Mouse (Mus musculus) right cerebral cortex, adult 2 months (tissue): ENCODE results near the gene Slc6a13.

Experiments used
- DNase-seq, 2 experiments: peaks; one replicate each; pipeline ENCODE4 v3.0.0; 2021 to 2022; ENCODE audit warnings: low spot score in 2 of 2

Slc6a13 gene

DNA sequence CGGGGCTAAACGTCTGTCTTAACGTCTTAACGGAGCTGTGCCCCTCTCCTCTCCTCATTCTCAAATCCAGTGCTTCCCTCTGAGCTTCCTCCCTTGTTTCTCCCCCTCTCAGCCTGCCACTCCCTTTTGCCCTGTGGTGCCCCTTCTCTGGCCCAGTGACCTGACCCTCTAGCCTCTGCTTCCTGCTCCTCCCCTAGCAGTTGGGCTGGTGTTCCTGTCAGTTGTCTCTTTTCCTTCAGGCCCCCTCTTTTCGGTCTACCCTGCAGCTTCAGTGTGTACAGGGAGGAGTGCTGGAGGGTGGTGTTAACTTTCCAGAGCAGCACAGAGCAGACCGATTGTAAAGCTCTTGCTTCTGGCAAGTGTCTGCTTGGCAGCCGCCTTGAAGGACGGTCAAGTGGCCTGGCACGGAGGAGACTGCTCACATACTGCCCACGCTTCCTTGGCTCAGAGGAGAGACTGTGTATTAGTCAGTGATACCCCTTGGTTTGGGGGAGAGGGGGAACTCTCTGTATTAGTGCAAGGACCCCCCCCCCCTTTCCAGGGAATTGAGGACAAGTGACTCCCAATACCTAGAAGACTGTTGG is 26.6 kb downstream of the Slc6a13 start:
- DNase-seq: no peak

DNA sequence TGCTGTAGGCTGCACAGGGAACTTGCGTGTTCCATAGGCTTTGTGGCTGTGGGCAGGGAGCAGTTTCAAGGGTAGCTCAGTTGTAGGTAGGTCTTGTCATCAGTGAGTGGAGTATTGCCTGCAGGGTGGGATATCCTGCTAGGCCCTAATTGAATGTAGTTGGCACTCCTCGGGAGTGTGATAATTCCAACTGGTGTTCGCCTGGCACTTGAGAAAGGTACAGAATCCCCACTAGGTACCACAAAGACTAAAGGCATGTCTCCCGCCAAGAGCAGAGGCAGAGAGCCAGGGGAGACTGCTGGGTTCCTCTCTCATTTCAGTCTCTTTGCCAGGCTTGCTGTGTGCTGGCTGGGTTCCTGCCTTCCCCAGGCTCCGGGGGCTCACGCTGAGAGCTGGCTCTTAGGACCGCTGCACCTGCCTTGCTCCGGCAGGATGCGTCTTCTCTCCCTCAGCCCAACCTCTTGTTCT is 28.4 kb downstream of the Slc6a13 start:
- peak in 1 of 2 experiments; percentile 17 for DNase-seq

DNA sequence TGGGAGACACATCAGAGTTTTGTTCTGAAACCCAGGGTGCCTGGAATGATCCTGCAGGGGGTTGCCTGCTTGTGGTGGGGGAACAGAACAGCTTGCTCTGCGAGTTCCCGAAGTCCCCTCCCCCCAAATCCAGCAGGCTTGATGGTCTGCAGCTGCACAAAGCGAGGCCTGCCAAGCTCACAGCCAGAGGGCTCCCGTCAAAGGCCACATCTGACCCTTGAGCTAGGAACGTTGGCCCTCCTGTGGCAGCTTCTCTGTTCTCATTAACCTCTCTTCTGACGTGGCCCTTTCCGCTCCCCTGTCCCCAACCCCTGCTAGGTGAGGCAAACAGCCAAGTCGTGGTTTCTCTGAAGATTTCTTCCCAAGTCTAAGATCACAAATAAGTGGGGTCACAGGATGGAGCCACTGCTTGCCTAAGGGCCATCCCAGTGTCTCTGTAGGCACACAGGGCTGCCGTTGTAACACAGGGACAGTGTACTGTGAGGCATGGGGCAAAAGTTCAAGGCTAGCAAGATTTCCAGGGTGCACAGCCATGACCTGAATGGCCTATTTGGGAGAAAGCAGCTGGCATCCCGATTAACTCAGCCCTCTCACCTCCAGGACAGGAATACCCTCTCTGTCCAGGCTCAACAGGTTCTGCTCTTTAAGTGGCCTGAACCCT is 30.0 kb downstream of the Slc6a13 start:
- peak; percentile 6 to 16 for DNase-seq

DNA sequence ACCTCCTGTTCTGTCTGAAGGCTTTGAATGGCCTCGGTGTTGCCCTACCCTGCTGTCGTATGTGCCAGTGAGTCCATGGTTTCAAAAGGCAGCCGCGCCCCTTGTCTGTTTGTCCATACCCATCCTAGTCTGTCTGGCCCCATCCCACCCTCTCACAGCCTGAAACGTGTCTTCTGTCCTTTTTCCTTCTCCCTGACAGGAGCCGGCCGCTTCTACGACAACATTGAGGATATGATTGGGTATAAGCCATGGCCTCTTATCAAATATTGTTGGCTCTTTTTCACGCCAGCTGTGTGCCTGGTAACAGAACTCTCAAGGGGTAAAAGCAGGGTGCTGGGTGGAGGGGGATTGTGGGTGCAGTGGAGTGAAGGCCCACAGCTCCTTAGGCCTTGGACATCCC is 35.8 kb downstream of the Slc6a13 start:
- no peak for DNase-seq

DNA sequence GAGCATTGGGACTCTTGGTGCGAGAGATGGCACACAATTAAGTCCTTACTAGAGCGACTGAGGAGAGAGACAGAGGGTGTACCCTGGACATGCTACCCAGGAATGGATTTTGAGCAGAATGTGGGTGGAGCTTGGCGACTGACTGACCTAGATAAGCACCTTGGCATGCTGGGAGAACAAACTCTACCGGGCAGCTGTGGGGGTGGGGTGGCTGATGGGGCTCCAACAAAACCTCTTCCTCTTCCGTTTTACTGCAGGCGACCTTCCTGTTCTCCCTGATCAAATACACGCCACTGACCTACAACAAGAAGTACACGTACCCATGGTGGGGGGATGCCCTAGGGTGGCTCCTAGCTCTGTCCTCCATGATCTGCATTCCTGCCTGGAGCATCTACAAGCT is 36.5 kb downstream of the Slc6a13 start:
- no peak for DNase-seq

DNA sequence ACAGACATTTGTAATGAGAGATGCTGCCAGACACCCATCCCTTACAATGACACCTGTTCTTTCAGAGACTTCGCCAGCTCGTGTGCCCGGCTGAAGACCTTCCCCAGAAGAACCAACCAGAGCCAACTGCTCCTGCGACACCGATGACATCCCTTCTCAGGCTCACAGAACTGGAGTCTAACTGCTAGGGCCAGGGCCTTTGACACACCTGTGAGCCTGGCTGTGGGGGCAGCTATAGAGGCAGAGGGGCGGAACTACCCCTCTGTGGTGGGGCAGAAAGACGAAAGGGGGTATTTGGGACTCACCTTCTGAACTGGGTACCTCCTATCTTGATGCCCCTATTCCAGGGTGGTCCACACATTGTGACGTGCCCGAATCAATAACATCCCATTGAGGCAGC is 37.2 kb downstream of the Slc6a13 start:
- DNase-seq: no peak

DNA sequence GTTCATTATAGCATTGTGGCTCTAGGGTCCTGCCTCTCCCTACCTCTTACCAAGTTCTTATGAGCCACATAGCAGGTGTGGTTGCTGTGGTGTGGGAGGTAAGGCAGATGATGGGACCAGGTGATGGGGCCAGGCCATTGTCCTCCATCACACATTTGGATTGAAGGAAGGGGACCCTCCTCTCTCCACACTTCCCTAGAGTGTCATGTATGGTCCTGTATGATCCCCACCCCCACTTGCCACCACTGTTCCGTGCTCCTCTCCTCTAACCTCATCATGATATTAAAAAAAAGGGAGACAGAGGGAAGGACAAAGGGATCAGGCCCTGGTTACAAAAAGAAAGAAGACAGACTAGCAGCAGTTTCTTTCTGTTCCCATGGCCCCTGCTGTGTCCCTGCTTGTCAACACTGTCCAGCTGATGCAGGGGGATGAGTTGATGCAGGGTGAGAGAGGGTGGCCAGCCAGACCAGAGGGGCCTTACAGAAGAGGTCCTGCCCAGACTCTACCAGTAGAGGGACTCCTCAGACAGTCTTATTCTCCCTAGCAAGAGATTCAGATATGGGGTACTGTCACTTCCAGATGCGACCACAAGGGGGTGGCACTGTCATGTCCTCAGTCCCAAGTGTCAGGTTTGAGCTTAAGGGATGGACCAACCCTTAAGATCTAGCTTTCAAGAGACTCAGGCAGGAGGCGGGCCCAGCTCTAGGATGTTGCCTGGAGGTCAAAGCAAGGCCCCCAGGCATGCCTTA is 37.9 kb downstream of the Slc6a13 start:
- peak; percentile 79 to 82 for DNase-seq

DNA sequence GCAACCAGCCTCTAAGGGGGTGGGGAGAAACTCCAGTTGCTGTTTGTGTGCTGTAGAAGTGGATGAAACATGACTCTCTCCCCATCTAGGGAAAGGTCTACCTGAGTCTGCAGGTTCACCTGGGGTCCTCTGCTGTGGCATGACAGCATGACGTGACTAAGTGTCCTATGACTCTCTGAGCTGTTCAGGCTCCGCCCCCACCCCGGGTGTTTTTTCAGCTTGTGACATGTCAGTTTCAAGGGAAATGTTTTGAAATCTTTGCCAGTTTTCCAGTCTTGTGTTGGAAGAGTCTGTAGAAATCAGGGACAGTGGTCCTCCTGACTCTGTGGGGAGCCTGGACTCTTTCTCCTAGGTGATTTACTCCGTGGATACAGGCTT is 38.5 kb downstream of the Slc6a13 start:
- no peak for DNase-seq

DNA sequence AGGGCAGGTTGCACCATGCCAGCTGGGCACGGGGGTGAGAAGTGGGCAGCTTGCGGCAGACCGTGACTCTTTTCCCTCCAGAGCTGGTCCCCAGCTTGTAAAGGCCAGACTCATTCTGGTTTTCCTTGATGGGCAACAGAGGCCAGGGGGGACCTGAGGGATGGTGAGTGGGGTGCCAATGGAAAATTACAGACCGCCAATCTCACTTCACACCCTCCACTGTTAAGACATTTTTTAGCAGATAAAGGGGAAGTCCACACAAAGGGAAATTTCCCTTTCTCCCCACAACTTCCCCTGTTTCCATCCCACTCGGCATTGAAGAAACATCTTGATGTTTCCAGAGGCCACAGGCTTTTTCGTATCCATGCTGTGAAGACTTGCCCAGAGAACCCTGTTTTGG is 41.6 kb downstream of the Slc6a13 start:
- DNase-seq: no peak

DNA sequence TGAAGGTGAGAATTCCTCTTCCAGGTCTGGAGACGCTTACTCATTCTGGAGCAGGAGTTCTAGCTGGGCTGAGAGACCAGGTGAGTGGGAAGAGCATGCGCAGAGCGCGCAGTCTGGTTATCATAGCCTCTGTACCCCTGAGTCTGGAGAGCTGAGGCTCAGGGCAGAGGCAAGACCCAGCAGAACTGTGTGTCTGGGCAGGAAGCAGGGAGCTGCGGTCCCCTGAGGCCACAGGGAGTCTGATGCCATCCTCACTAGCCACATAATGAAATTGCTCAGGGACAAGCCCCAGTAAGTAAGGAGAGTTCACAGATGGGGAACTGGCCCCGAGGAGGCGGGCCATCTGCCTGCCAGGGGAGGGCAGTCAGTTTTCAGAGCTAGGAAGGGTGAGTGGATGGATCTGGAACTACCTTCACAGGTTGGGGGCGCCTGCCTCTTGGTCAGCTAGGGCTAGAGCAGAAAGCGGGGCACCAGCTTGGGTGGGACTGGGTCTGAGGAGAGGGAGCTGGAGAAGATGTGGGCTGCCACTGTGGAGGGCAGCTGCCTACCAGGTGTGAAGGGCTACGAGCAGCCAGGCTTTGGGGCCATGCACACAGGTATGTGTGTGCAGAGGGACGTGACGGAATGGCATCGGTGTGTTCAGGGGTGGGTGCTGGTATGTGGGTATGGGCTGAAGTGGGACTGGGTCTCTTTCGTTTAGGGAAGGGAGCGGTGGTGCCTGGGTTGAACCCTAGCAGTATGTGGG is 43.2 kb downstream of the Slc6a13 start, which contains the start of gene Slc6a12:
Gene Slc6a12 (plus strand): TSS at position 51 of the 745 bp plus-strand sequence.
- no peak for DNase-seq

DNA sequence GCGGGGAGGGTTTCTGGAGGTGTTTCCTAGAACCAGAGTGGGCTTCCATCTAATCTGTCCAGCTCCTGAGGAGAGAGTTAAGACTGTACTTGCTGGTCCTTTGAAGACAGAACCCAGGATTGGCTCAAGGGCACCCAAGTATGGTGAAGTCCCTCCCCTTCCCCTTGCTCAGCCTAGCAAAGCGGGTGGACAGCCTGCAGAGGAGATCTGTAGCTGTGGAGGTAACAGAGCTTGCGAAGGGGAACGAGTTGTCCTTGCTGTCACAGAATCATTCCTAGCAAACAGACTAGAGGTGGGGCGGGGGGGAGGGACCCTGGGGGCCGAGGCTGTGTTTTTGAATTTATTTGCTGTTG is 43.7 kb downstream of the Slc6a13 start:
- no peak for DNase-seq

DNA sequence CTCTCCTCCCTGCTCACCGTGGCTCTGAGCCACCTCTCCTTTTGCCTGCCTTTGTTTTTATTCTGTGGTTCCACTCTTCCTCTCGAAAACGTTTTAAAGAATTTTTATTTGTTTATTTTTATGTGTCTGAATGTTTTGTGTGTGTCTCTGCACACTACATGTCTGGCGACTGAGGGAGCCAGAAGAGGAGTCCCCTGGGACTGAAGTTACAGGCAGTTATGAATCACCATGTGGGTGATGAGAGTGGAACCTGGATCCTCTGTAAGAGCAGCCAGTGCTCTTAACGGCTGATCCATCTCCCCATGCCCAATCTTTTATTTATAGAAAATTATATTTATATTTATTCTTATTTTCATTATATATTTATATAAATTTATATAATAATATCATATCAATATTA is 44.3 kb downstream of the Slc6a13 start:
- no peak for DNase-seq

DNA sequence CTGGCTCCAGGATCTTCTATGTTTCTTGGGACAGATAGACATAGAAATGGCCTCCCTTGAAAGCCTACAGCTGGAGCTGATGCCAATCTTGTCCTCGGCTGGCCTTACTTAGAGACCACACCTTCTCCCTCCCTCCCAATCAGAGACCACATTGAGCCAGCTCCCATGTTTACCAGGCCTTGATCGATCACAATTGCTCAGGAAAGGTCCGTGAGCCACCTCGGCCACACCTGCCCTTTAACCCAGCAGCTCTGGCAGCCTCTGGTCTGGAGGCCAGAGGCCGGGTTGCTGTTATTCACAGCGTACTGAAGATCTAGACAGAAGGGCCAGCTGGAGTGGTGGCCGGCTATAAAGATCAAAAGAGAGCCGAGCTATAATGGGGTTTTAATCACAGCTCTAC is 46.4 kb downstream of the Slc6a13 start:
- DNase-seq: no peak

DNA sequence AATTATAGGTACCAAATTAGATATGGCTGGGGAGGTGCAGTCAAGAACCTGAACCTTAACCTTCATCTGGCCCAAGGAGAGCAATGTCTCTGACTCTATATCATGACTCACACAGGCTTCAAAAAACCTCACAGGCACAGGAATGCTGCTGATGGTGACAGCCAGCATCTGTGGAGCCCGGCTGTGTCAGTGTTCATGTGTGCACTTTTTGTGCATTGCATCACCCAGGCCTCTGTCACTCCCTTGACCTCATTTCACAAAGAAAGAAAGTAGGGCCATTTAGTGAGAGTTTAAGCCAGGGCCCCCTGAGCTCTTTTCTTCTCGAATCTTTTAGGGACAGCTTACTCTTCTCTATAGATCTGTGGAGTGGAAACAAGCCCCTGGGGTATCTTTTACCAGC is 52.2 kb downstream of the Slc6a13 start:
- DNase-seq: no peak

DNA sequence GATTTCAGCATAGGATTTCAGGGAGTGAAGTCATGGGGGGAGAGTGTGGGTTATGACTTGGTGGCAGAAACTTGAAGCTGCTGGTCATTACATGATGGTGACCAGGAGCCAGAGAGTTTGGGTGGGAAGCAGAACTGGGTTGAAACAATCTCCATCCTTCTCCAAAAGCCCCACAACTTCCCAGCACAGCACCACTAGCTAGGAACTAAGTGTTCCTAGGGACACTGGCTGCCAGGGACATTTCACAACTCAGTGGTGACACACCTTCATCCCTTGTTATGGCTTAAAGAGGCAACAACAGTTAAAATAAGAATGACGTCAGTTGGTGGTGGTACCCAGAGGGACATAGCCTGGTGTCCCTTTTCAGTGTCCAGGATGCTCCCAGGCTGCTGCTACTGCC is 56.0 kb downstream of the Slc6a13 start:
- no peak for DNase-seq

DNA sequence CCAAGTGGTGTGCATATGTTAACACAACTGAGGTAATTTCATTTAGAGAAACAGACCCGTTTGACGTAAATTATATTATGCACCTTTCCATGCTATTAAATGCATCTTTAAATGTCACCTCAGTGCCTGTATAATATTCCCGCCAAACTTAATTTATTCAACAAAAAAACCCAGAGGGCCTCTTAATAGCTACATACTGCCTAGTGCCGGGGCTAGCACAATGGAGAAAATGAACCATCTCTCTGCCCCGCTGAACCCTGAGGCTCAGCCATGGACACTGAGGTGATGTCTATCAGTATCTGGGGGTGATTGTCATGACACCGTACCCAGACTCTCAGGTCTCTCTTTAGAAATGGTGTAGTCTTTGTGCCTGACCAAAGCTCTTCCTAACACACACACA is 57.2 kb downstream of the Slc6a13 start:
- no peak for DNase-seq

DNA sequence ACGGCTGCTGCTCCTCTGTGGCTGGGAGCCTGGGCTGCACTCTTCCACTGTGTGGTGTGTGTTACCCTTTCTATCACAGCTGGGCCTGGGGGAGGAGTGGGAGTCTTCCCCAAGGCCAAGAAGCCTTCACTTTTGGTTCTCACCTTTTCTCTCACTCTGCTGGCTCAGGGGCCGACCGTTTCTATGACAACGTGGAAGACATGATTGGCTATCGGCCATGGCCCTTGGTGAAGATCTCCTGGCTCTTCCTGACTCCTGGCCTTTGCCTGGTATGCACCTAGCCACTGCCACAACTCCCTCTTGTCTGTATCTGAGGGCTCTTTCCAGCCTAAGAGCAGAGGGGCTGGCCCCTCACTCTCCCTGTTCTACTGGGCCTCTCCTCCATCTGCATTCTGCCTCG is 63.0 kb downstream of the Slc6a13 start:
- DNase-seq: no peak

DNA sequence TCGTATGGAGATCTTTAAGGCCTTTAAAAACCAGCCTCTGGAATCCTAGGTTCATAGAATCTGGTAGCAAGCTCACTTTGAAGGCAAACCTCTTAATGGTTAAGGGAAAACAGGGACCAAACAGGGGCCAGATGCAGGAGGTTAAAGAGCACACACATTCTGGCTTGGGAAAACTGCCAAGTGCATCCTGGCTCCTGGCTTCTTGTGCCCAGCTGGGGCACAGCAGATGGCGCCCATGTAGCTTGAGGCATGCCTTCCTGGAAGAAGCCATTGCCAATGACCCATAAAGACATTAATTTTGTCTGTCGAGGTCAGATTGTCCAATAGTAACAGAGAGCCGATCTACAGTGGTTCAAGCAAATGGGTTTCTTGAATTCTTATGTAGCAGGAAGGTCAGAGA is 63.9 kb downstream of the Slc6a13 start:
- DNase-seq: no peak

DNA sequence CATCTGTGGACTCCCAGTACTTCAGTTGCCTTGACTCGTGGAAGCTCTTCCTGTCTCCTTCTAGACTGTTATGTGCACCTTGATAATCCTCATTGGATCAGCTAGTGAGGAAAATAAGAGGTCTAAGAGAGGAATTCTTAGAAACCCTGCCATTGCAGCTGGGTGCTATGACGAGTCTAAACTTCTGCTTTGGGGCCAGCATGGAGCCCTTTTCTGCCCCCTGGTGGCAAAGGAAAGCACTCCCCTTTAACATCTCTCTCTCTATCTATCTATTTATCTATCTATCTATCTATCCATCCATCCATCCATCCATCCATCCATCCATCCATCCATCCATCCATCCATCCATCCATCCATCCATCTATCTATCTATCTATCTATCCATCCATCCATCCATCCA is 66.5 kb downstream of the Slc6a13 start:
- DNase-seq: peak in 1 of 2 experiments; percentile 31

DNA sequence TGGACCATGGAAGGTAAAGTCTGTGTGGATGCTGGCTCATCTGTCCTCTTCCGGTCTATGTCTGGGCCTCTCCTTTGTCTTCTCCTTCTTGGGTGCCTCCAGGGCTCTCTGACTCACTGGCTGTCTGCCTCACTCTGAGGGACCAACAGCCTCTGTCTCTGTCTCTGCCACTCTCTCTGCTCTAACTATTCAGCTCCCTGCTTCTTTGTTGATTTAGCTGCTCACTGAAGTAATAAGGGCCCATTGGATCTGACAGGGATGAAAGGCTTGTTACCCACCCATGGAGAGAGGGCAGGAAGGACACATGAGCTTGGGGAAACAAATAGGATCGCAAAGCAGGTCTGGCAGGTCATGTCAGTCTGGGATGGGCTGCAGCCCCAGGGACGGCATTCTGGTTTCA is 67.1 kb downstream of the Slc6a13 start:
- DNase-seq: no peak

DNA sequence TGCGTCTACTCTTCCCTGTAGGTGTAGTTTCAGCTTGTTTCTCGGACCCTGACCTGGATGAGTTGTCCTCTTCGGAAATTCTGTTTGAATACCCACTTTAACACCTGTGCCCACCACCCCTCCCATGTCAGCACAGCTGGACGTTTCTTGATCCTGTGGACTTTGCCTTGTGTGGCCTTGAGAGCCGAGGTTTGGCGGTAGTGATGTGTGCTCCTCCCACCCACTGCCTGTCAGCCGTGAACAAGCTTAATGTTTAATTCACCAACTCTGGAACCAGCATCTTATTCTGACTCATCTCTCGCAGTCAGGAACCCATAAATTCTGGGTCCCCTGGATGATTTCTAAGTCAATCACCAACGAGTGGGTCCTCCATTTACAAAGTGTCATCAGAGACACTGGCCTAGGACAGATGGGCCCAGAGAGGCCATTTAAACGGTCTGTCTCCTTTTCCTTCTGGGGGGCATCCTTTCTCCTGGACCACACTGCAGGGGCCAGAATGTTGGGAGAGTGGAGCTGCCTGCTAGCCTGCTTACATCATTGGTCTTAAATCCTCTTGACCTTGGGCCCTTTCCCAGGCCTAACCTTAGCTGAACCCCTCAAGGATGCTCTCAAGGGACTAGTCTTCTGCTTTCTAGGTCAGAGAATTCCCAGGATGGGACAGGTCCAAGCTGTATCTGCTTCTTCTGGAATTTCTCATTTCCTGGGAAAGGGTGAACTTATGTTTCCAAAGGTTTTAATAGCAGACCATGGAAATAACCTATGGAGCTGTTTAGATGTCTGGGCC is 71.4 kb downstream of the Slc6a13 start:
- peak; percentile 30 to 34 for DNase-seq

DNA sequence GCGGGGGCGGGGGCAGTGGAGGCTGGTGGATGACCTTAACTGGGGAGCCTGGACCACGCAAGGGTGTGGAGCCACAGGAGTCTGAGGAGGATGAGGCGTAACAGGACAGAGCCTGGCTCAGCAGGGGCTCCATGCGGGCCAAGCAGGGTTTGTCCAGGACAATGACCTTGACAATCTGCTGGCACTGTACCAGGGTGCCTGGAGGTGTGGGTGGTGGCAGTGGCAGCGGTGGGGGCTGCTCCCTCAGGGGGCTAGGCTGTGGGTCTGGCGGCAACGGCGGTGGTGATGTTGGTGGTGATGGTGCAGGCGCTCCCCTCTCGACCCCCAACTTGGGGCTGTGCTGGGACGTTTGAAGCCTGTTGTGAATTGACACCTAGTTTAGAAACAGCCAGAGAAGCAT is 76.1 kb downstream of the Slc6a13 start:
- no peak for DNase-seq
